Mouse (Mus musculus): Measurements from ENCODE around the gene Pard3.

DNA sequence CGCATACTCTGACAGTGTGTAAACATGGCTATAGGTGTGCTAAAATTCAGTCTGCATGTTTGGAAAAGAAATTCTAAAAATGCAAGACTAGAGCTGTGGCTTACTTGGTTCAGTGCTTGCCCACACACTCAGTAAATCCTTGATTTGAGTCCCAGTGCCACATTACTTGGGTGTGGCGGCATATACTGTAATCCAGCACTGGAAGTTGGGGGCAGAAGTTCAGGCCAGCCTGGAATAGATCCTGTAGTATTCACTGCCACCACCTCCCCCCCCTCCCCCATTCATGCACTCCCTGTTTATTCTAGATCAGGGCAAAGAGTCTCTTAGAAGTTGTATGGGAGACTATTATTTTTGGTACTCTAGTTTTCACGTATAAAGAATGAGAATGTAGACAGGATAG, 52.1 kb downstream of the Pard3 start:
- TF ChIP-seq POLR2A (IDR thresholded peaks at IDR 0.05; ENCODE audit: extremely low read depth, insufficient read depth, low read length) (no peak), CTCF (IDR thresholded peaks at IDR 0.05; ENCODE audit: extremely low read depth, insufficient read depth, low read length) (no peak)
